Mouse (Mus musculus): Measurements from ENCODE around the gene Reep3. TPM values are rescaled to one million over a fixed set of nuclear protein-coding genes. Genes with fewer than 3 reads are reported as not detected.

Gene Reep3
- polyA plus RNA-seq, 1 experiment from 2014 or later, result 60.5 TPM

GRCm38 (mm10) chr10:67058702-67059101 is 38.0 kb downstream of the Reep3 start:
- 75% methylated on average over 6 of the region's 6 CpGs for WGBS (ENCODE audit: missing documents)
- Histone ChIP-seq H3K79me2 (ENCODE audit: inconsistent target) (peaks cover 37% of the 10 kb centered on the region; the same call in 1 of the 2 replicates), H3K4me3 (ENCODE audit: inconsistent target) (no peak overlapping the region), H3K27ac (no peak overlapping the region), H3K36me3 (ENCODE audit: inconsistent target) (no peaks in the 10 kb centered on the region)

GRCm38 (mm10) chr10:67058297-67058696 is 38.4 kb downstream of the Reep3 start:
- no peak overlapping the region for H3K27ac ChIP-seq
- no peaks in the 10 kb centered on the region for H3K36me3 ChIP-seq (ENCODE audit: inconsistent target)
- H3K4me3 ChIP-seq (ENCODE audit: inconsistent target), result no peak overlapping the region
- H3K79me2 ChIP-seq (ENCODE audit: inconsistent target), result peaks cover 38% of the 10 kb centered on the region; the same call in 1 of the 2 replicates
- 91% methylated on average over 7 of the region's 7 CpGs for WGBS (ENCODE audit: missing documents)

GRCm38 (mm10) chr10:67057696-67058095 is 39.0 kb downstream of the Reep3 start:
- no peak overlapping the region for H3K27ac ChIP-seq
- peaks cover 44% of the 10 kb centered on the region; the same call in 1 of the 2 replicates for H3K79me2 ChIP-seq (ENCODE audit: inconsistent target)
- 97% methylated on average over 6 of the region's 6 CpGs for WGBS (ENCODE audit: missing documents)
- no peak overlapping the region for H3K4me3 ChIP-seq (ENCODE audit: inconsistent target)
- no peaks in the 10 kb centered on the region for H3K36me3 ChIP-seq (ENCODE audit: inconsistent target)

- Histone ChIP-seq H3K79me2 (ENCODE audit: inconsistent target) (peaks cover 44% of the 10 kb centered on the region; the same call in 1 of the 2 replicates), H3K4me3 (ENCODE audit: inconsistent target) (no peak overlapping the region), H3K36me3 (ENCODE audit: inconsistent target) (no peaks in the 10 kb centered on the region), H3K27ac (no peak overlapping the region)
Observed at GRCm38 (mm10) chr10:67057208-67057607, 39.5 kb downstream of the Reep3 start.

GRCm38 (mm10) chr10:67055867-67056856 is 40.6 kb downstream of the Reep3 start:
- Histone ChIP-seq H3K36me3 (ENCODE audit: inconsistent target) (no peaks in the 10 kb centered on the region), H3K4me3 (ENCODE audit: inconsistent target) (no peak overlapping the region), H3K27ac (no peak overlapping the region), H3K79me2 (ENCODE audit: inconsistent target) (peaks cover 44% of the 10 kb centered on the region; the same call in 1 of the 2 replicates)
- 91% methylated on average over 17 of the region's 17 CpGs for WGBS (ENCODE audit: missing documents)

GRCm38 (mm10) chr10:67053475-67053874 is 43.3 kb downstream of the Reep3 start:
- Histone ChIP-seq H3K27ac (no peak overlapping the region), H3K36me3 (ENCODE audit: inconsistent target) (no peaks in the 10 kb centered on the region), H3K79me2 (ENCODE audit: inconsistent target) (peaks cover 42% of the 10 kb centered on the region; the same call in 1 of the 2 replicates), H3K4me3 (ENCODE audit: inconsistent target) (no peak overlapping the region)
- WGBS (ENCODE audit: missing documents), result 88% methylated on average over 9 of the region's 9 CpGs

GRCm38 (mm10) chr10:67052429-67052828 is 44.3 kb downstream of the Reep3 start:
- 46% methylated on average over 9 of the region's 9 CpGs for WGBS (ENCODE audit: missing documents)
- H3K36me3 ChIP-seq (ENCODE audit: inconsistent target), result no peaks in the 10 kb centered on the region
- no peak overlapping the region for H3K27ac ChIP-seq
- peaks cover 37% of the 10 kb centered on the region; the same call in 1 of the 2 replicates for H3K79me2 ChIP-seq (ENCODE audit: inconsistent target)
- H3K4me3 ChIP-seq (ENCODE audit: inconsistent target), result no peak overlapping the region

GRCm38 (mm10) chr10:67051466-67051865 is 45.3 kb downstream of the Reep3 start:
- H3K4me3 ChIP-seq (ENCODE audit: inconsistent target), result no peak overlapping the region
- H3K79me2 ChIP-seq (ENCODE audit: inconsistent target), result peaks cover 42% of the 10 kb centered on the region; the same call in 1 of the 2 replicates
- no peak overlapping the region for H3K27ac ChIP-seq
- WGBS (ENCODE audit: missing documents), result 86% methylated on average over 5 of the region's 5 CpGs
- no peaks in the 10 kb centered on the region for H3K36me3 ChIP-seq (ENCODE audit: inconsistent target)

GRCm38 (mm10) chr10:67050766-67051165 is 46.0 kb downstream of the Reep3 start:
- 96% methylated on average over 5 of the region's 7 CpGs for WGBS (ENCODE audit: missing documents)
- Histone ChIP-seq H3K36me3 (ENCODE audit: inconsistent target) (no peaks in the 10 kb centered on the region), H3K27ac (no peak overlapping the region), H3K79me2 (ENCODE audit: inconsistent target) (peaks cover 42% of the 10 kb centered on the region), H3K4me3 (ENCODE audit: inconsistent target) (no peak overlapping the region)

GRCm38 (mm10) chr10:67049621-67050020 is 47.1 kb downstream of the Reep3 start:
- no peak overlapping the region for H3K27ac ChIP-seq
- H3K4me3 ChIP-seq (ENCODE audit: inconsistent target), result no peak overlapping the region
- peaks cover 42% of the 10 kb centered on the region for H3K79me2 ChIP-seq (ENCODE audit: inconsistent target)
- WGBS (ENCODE audit: missing documents), result 94% methylated on average over 3 of the region's 7 CpGs
- no peaks in the 10 kb centered on the region for H3K36me3 ChIP-seq (ENCODE audit: inconsistent target)

- peaks cover 43% of the 10 kb centered on the region for H3K79me2 ChIP-seq (ENCODE audit: inconsistent target)
- peak overlapping the region; percentile 40 for H3K27ac ChIP-seq
- H3K36me3 ChIP-seq (ENCODE audit: inconsistent target), result no peaks in the 10 kb centered on the region
- H3K4me3 ChIP-seq (ENCODE audit: inconsistent target), result no peak overlapping the region
- WGBS (ENCODE audit: missing documents), result 19% methylated on average over 9 of the region's 13 CpGs
Observed at GRCm38 (mm10) chr10:67048871-67049615, 47.7 kb downstream of the Reep3 start.

GRCm38 (mm10) chr10:67047712-67048645 is 48.8 kb downstream of the Reep3 start:
- no peak overlapping the region for H3K4me3 ChIP-seq (ENCODE audit: inconsistent target)
- peak overlapping the region; percentile 40 for H3K27ac ChIP-seq
- H3K79me2 ChIP-seq (ENCODE audit: inconsistent target), result peaks cover 36% of the 10 kb centered on the region
- 57% methylated on average over 18 of the region's 18 CpGs for WGBS (ENCODE audit: missing documents)
- no peaks in the 10 kb centered on the region for H3K36me3 ChIP-seq (ENCODE audit: inconsistent target)

GRCm38 (mm10) chr10:67045192-67045899 is 51.4 kb downstream of the Reep3 start:
- H3K36me3 ChIP-seq (ENCODE audit: inconsistent target), result no peaks in the 10 kb centered on the region
- 96% methylated on average over 12 of the region's 12 CpGs for WGBS (ENCODE audit: missing documents)
- H3K4me3 ChIP-seq (ENCODE audit: inconsistent target), result no peak overlapping the region
- no peak overlapping the region for H3K27ac ChIP-seq
- peaks cover 34% of the 10 kb centered on the region for H3K79me2 ChIP-seq (ENCODE audit: inconsistent target)

Data from macrophage (primary cell).